Mouse (Mus musculus): ENCODE results near the gene Abl2.

GRCm38 (mm10) chr1:156533911-156534310, 24.7 kb upstream of the Abl2 start:
- TF ChIP-seq CTCF (conservative IDR thresholded peaks at IDR 0.05 in 1 of 2, IDR thresholded peaks at IDR 0.05 in 1 of 2; ENCODE audit: low read depth in 2 of 2, low read length in 2 of 2) (no peak), POLR2AphosphoS2 (IDR thresholded peaks at IDR 0.05; ENCODE audit: low read depth, low read length) (no peak), ETS1 (conservative IDR thresholded peaks at IDR 0.05; ENCODE audit: low read depth, low read length) (no peak), MYC (IDR thresholded peaks at IDR 0.05; ENCODE audit: low read depth, low read length) (no peak), MXI1 (IDR thresholded peaks at IDR 0.05; ENCODE audit: low read depth, low read length) (no peak), USF1 (IDR thresholded peaks at IDR 0.05; ENCODE audit: low read depth, low read length) (no peak), GABPA (IDR thresholded peaks at IDR 0.05; ENCODE audit: insufficient replicate concordance, low read depth, low read length) (no peak), SMC3 (IDR thresholded peaks at IDR 0.05; ENCODE audit: low read depth, low read length) (no peak), HCFC1 (IDR thresholded peaks at IDR 0.05; ENCODE audit: low read depth, low read length) (no peak), MAFK (IDR thresholded peaks at IDR 0.05; ENCODE audit: insufficient replicate concordance, low read length) (no peak), EP300 (IDR thresholded peaks at IDR 0.05; ENCODE audit: low read length) (no peak)
